Mouse (Mus musculus): ENCODE data around the gene Prickle2.

The Prickle2 gene

DNA sequence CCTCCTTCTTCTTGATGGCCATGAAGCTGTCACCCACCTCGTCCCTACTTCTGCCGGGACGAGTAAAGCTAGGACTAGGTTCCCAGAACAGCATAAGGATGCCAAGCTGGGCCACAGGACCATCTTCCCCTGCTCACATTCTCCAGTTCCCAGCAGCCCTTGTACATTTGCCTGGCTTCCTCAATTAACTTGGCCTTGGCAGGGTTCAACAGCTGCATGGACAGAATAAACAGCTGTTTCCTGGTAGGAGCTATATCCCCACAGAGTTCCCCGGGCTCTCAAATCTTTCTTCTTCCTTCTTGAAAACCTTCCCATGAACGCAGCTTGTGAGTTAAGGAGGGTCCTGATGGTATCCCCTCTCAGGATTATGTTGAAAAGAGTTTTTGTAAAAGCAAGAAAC is 317.3 kb downstream of the Prickle2 start:
- no peak for DNase-seq (ENCODE audit: low read depth, low spot score)

DNA sequence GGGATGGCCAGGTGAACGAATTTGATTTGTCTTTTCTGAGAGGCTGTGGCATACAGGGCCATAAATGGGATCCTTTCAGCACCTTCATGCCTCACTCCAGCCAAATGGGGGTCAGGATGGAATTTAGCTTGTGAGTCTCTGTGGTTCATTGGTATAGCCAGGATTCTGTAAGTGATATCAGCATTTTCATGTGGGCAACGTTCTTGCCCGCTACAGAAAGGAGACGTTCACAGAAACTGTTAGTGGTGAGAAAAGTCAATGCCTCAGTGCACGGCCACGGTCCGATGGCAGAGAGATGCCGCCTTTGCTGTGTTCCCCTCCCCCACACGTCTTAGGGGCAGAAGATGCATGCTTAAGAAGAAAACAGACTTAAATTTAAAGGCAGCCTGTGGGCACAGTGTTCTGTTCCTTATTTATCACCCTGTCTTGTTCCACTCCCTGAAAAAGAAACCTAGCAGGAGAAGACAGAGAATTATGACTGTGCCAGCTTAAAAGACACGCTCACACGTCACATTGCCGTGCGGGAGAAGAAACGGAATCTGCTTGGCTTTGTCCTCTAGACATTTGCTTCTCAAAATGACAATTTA is 322.7 kb downstream of the Prickle2 start:
- no peak for DNase-seq (ENCODE audit: low read depth, low spot score)

DNA sequence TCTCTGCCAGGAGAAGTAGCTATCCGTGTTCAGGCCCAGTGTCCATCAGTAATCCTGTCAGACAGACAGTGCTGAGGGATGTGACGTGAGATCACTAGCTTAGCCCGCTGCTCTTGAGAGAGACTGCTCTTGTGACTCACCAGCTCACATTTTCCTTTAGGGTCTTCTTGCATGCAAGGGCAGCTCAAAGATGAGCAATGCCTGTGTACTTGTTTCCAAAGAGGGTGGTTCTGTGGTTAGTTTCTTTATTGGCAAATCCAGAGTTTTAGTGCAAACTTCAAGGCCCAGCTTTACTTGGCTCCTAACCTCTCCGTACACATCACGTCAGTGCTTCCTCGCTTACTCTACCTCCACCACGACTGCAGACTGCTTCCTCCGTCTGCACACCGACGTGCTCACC is 324.9 kb downstream of the Prickle2 start:
- no peak for DNase-seq (ENCODE audit: low read depth, low spot score)

DNA sequence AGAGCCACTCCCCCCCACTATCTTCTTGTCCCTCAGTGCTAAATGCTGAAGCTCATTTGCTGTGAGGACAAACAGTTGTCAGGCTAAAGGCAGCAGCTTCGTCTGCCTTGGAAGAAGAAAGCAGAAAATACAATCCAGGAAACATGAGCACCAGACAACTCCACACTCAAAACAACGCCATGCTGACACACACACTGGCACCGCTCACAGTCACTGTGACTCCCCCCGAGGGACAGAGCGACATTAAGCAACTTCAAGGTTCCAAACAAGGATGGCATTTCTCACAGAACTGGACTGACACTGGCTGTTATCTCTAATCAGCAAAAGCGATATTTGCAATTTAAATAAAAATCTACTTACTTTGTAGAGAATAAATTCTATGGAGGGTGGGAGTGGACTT is 331.1 kb downstream of the Prickle2 start:
- no peak for DNase-seq (ENCODE audit: low read depth, low spot score)

DNA sequence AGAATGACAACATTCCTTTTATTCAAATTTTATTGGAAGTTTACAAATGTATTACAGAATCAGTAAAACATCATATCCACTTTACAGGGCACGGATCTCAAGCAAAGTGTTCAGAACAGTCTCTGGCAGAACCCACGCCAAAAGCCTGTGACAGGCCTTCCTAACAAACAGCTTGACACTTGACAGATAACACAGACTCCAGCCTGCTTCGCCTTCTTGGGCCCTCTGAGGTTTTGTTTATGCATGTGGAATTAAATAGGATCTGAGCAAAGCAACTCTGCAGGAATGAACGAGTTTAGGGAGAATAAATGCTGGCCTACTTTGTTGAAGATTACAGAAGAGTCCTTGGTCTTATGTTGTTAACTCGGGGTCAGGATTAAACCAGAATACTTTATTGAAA is 335.1 kb downstream of the Prickle2 start:
- DNase-seq (ENCODE audit: low read depth, low spot score) = no peak

DNA sequence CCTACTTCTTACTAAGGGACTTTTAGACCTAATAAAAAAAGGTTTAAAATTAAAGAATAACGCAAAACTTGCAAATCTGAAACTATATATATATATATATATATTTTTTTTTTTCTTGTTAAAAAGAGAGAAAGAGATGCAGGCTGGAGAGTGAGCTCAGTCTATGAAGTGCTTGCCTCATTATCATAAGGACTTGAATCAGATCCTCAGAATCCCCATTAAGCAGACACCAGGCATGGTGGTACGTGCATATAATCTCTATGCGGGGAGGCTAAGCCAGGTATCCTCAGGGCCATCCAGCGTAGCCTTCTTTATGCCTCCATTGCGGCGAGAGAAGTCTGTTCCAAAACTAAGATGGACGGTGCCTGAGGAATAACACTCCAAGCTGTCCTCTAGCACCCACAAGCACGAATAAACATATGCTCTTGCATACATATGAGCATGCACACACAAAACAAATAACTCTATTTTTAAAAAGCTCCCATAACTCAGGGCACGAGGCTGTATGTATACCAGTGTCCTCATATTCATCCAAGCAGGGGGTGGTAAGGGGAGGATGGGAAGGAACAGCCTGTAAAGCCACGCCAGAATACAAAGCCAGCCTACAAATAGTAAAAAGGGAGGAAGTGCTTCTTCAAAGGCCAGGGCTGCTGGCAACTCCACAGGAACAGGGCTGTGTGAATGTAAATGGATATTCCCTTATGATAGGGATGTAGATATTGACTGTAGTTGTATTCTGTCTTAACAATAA is 358.5 kb downstream of the Prickle2 start:
- no peak for DNase-seq (ENCODE audit: low read depth, low spot score)

DNA sequence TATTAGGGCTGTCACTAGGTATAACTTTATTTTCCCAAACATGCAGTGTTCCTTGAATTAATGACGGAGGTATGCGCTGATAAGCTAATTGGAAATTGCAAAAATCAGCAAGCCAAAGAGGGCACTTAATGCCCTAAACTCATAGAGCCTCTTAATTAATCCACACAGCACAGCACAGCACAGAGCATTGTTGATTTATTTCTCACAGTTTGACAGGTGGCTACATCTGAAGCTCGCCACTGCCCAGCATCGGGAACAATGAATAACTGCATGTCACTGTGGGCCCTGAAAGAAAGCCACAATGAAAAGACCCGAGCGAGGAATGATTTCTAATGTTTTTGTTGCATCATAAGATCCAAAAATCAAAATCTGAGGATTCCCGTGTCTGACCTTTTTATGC is 359.2 kb downstream of the Prickle2 start:
- DNase-seq (ENCODE audit: low read depth, low spot score) = no peak

DNA sequence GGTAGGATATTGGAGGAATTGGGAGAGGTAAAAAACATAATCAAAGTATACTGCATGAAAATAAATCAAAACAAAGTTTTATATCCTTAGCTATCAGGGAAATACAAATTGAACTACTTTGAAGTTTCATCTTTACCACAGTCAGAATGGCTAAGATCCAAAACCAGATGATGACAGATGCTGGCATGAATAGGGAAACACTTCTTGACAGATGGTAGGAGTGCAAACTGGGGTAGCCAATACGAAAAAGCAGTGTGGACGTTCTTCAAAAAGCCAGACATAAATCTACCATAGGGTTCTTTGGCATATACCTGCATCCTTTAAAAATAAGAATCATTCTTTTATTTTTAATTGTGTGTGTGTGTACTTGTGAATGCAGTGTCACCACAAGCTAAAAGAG is 360.8 kb downstream of the Prickle2 start:
- no peak for DNase-seq (ENCODE audit: low read depth, low spot score)

DNA sequence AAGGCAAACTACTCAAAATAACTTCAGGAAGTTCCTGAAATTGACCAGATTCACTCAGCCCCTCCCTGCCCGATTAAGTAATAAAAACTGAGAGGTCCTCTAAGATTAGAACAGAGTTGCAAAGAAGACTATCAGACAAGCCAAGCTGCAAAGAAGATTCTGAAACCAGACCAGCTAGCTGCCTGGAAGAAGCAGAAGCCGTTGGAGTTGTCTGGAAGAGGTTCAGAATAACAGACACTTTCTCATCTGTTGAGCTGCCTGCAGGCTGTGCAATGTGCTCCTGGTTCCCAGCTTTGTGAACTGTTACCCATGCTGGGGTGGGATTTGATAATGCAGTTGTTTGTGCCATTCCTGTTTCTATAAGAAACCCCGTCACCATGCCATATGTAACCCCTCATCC is 361.4 kb downstream of the Prickle2 start:
- DNase-seq (ENCODE audit: low read depth, low spot score) = no peak
